Mouse (Mus musculus): Measurements from ENCODE around the gene Mta1. TPM values are rescaled to one million over a fixed set of nuclear protein-coding genes. Genes with fewer than 3 reads are reported as not detected.

Gene Mta1
- polyA plus RNA-seq, 1 experiment from 2014 or later = 18.7 TPM

- 26% methylated on average over 6 of the region's 6 CpGs for WGBS
- H3K4me2 ChIP-seq (replicated peaks) = peak overlapping the region; percentile 96
- H3K27me3 ChIP-seq = no peaks in the 10 kb centered on the region
- peaks cover 26% of the 10 kb centered on the region for H3K36me3 ChIP-seq
- H3K27ac ChIP-seq = peak overlapping the region; percentile 33; the same call in 1 of the 2 replicates
- peak overlapping the region; percentile 99 for H3K4me3 ChIP-seq
- peaks cover 50% of the 10 kb centered on the region for H3K4me1 ChIP-seq
- no peak for ATAC-seq (ENCODE audit: low FRiP score, low read depth)
- peak overlapping the region; percentile 100 for H3K9ac ChIP-seq
- no peaks in the 10 kb centered on the region for H3K9me3 ChIP-seq
Observed at GRCm38 (mm10) chr12:113099470-113100237, 1.6 kb downstream of the Mta1 start.

DNA sequence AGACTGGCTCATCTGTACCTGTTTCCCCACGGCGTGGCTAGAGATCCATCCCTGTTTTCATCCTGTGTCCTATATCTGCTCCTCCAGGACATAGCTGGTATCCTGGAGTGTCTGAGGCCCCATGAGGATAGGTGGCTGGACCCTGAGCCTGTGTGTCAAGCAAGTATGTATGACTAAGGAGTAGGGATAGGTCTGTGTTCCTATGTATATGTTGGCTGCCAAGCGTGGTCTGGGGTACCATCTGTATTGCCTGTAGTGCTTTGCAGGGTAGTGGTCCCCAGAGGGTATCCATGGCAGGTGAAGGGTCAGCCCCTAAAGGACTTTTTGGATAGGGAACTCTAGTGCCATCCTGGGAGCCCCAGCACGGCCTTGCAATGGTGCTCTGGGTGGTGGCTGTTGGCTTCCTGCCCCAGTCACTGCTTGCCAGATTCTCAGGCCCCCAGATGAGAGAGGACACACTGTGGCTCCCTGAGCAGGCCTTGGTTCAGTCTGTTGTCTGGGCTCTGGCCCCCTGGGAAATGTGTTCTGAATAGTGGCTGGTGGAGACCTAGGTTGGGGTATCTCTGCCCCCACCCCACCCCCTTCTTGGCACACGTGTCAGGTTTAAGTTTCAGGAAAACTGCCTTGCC lies 2.5 kb downstream of the Mta1 start:
- Histone ChIP-seq H3K9me3 (no peaks in the 10 kb centered on the region), H3K27me3 (no peaks in the 10 kb centered on the region), H3K27ac (no peak overlapping the region), H3K4me2 (replicated peaks) (peak overlapping the region; percentile 96; the same call in 1 of the 2 replicates), H3K4me1 (peaks cover 50% of the 10 kb centered on the region), H3K4me3 (no peak overlapping the region; the same call in 1 of the 2 replicates), H3K9ac (peak overlapping the region; percentile 100; the same call in 1 of the 2 replicates), H3K36me3 (peaks cover 34% of the 10 kb centered on the region)
- ATAC-seq (ENCODE audit: low FRiP score, low read depth) = no peak
- 82% methylated on average over 5 of the region's 5 CpGs for WGBS

DNA sequence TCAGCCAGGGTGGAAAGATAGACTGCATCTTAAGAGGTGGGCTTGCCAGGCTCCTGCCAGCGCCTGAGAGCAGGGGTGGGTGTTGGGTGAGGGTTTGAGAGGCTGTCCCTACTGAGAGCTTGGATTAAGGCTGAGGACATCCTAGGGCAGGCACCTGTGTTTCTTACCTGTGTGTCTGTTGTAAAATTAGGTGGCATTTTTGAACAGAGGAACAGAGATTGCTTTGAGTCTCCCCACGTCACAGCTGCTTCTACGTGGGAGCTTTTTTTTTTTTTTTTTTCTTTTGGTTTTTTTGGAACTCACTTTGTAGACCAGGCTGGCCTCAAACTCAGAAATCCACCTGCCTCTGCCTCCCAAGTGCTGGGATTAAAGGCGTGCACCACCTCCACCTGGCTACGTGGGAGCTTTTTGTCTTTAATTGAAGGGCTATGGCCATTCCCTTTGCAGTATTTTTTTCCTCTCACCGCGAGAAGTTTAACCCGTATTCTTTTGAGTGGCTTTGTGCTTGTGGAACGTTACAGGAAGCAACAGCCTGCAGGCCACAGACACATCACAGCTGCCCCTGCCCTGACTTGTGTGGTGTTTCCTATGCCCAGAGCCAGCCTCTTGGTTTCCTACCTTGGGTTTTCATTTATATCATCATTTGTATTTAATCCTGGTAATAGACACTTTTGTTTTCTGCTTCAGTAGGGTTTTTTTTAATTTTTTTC lies 3.3 kb downstream of the Mta1 start:
- Histone ChIP-seq H3K27ac (no peak overlapping the region), H3K4me2 (replicated peaks) (no peak overlapping the region), H3K9ac (no peak overlapping the region), H3K4me1 (peaks cover 54% of the 10 kb centered on the region), H3K4me3 (no peak overlapping the region), H3K27me3 (no peaks in the 10 kb centered on the region), H3K9me3 (peaks cover 3% of the 10 kb centered on the region; the same call in 1 of the 2 replicates), H3K36me3 (peaks cover 39% of the 10 kb centered on the region)
- WGBS = 83% methylated on average over 9 of the region's 9 CpGs
- no peak for ATAC-seq (ENCODE audit: low FRiP score, low read depth)

DNA sequence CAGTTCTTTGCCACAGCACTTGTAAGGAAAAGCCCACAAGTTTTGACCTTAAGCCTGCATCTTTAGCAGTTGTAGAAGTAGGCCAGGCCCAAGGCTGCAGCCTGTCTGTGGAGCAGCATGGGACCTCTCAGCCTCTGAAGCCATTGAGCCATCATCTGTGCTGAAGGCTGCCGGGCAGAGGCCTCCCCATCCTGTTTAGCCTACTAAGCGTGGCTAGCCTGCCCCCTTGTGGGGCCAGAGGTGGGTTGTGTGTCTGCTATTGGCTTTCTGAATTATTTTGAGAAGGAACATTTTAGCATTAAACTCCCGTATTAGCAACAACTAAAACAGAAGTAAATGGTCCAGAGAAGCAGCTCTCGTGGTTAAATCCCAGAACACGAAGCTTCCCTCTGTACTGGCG lies 4.4 kb downstream of the Mta1 start:
- Histone ChIP-seq H3K4me1 (peaks cover 57% of the 10 kb centered on the region), H3K36me3 (peaks cover 41% of the 10 kb centered on the region), H3K4me3 (no peak overlapping the region), H3K9me3 (peaks cover 3% of the 10 kb centered on the region; the same call in 1 of the 2 replicates), H3K27me3 (no peaks in the 10 kb centered on the region), H3K9ac (no peak overlapping the region), H3K4me2 (replicated peaks) (no peak overlapping the region), H3K27ac (no peak overlapping the region)
- 61% methylated on average over 6 of the region's 6 CpGs for WGBS
- no peak for ATAC-seq (ENCODE audit: low FRiP score, low read depth)

- H3K27ac ChIP-seq = no peak overlapping the region
- no peak overlapping the region for H3K4me2 ChIP-seq (replicated peaks)
- no peak for ATAC-seq (ENCODE audit: low FRiP score, low read depth)
- H3K4me3 ChIP-seq = no peak overlapping the region
- WGBS = 79% methylated on average over 8 of the region's 8 CpGs
- no peak overlapping the region for H3K9ac ChIP-seq
- no peaks in the 10 kb centered on the region for H3K27me3 ChIP-seq
- peaks cover 62% of the 10 kb centered on the region for H3K4me1 ChIP-seq
- H3K9me3 ChIP-seq = peaks cover 3% of the 10 kb centered on the region; the same call in 1 of the 2 replicates
- peaks cover 47% of the 10 kb centered on the region for H3K36me3 ChIP-seq
Observed at GRCm38 (mm10) chr12:113103846-113104451, 5.9 kb downstream of the Mta1 start.

GRCm38 (mm10) chr12:113106386-113106785 lies 8.3 kb downstream of the Mta1 start:
- Histone ChIP-seq H3K27me3 (no peaks in the 10 kb centered on the region), H3K4me2 (replicated peaks) (no peak overlapping the region), H3K27ac (no peak overlapping the region), H3K9ac (no peak overlapping the region), H3K9me3 (peaks cover 3% of the 10 kb centered on the region; the same call in 1 of the 2 replicates), H3K4me3 (no peak overlapping the region), H3K36me3 (peaks cover 37% of the 10 kb centered on the region), H3K4me1 (peaks cover 55% of the 10 kb centered on the region)
- no peak for ATAC-seq (ENCODE audit: low FRiP score, low read depth)
- 78% methylated on average over 6 of the region's 6 CpGs for WGBS

DNA sequence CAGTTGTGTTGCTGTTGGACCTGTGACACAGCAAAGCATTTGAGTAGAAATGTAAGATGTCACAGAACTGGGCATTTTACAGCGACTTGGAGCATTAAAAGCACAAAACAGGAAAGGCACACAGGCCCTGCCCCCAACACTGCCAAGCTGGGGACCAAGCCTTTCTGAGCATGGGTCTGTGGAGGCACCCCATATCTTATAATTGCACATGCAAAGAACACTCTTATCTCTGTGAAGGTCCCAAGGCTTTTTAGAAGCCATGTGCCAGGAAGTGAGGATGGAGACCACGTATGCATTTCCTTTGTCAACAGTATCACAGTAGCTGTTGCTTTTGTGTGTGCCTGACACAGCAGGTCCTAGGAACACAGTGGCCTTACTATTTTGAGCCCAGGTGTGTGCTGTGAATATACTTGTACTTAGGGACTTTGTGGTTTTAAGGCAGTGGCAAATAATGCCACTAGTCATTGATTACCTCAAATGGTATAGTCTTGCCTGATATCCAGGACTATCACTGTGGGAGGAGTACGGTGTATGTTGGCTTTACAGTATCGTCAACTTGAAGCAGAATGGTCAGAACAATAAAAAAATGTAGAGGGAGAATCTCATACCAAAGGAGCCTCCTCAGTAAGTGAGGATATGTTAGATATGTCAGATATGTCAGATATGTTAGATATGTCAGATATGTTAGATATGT lies 9.5 kb downstream of the Mta1 start:
- Histone ChIP-seq H3K4me2 (replicated peaks) (no peak overlapping the region), H3K27ac (no peak overlapping the region), H3K9ac (no peak overlapping the region), H3K4me1 (peaks cover 50% of the 10 kb centered on the region), H3K27me3 (no peaks in the 10 kb centered on the region), H3K9me3 (peaks cover 3% of the 10 kb centered on the region; the same call in 1 of the 2 replicates), H3K36me3 (peaks cover 45% of the 10 kb centered on the region), H3K4me3 (no peak overlapping the region)
- ATAC-seq (ENCODE audit: low FRiP score, low read depth) = no peak
- WGBS = 79% methylated on average over 4 of the region's 4 CpGs

- ATAC-seq (ENCODE audit: low FRiP score, low read depth) = peak; percentile 13; the same call in 1 of the 2 replicates
- H3K4me1 ChIP-seq = peaks cover 46% of the 10 kb centered on the region
- 86% methylated on average over 17 of the region's 17 CpGs for WGBS
- H3K27ac ChIP-seq = no peak overlapping the region
- H3K27me3 ChIP-seq = no peaks in the 10 kb centered on the region
- no peak overlapping the region for H3K4me2 ChIP-seq (replicated peaks)
- 0 out of 2 replicates have a peak overlapping the region, but pooled peaks have one; percentile 31 for H3K9ac ChIP-seq
- H3K36me3 ChIP-seq = peaks cover 52% of the 10 kb centered on the region
- no peak overlapping the region for H3K4me3 ChIP-seq
- H3K9me3 ChIP-seq = peaks cover 3% of the 10 kb centered on the region; the same call in 1 of the 2 replicates
Observed at GRCm38 (mm10) chr12:113108528-113109283, 10.6 kb downstream of the Mta1 start.

DNA sequence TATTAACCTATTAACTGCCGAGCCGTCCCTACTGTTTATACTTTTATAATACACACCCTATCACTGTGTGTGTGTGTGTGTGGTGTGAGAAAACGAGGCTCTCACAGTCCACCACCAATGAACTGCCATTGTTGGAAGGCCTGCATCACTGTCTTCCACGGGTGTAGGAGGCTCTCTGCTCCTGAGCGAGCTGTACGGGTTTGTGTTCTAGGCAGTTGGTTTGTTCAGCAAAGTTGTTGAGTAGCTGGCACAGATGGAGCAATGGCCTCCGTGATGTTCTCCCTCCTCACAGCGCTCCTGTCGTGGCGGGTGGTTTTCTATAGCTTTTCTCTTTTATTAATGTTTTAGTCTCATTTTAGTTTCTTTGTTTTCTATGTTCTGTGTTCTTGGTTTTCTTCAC lies 11.7 kb downstream of the Mta1 start:
- H3K4me3 ChIP-seq = no peak overlapping the region
- no peak overlapping the region for H3K4me2 ChIP-seq (replicated peaks)
- 80% methylated on average over 10 of the region's 10 CpGs for WGBS
- H3K4me1 ChIP-seq = peaks cover 41% of the 10 kb centered on the region
- H3K27ac ChIP-seq = no peak overlapping the region
- ATAC-seq (ENCODE audit: low FRiP score, low read depth) = no peak
- peaks cover 52% of the 10 kb centered on the region for H3K36me3 ChIP-seq
- H3K9me3 ChIP-seq = peaks cover 3% of the 10 kb centered on the region; the same call in 1 of the 2 replicates
- no peak overlapping the region for H3K9ac ChIP-seq
- H3K27me3 ChIP-seq = no peaks in the 10 kb centered on the region

DNA sequence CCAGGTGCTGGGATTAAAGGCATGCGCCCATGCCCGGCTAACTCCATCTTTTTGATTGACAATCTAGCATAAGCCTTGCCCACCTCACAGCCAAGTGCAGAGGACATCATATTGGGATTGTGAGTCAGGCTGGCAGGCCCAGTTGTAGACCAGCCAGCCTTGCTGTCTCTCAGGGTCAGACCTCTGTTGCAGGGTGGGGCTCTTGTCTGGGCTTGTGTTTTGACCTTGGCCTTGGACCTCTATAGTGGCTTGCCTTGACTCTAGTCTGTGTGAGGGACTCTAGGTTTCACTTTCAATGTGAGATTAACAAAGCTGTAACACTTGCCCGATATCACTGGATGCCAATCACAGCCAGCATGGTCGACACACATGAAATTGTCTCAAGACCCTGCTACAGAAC lies 16.1 kb downstream of the Mta1 start:
- Histone ChIP-seq H3K4me1 (peaks cover 15% of the 10 kb centered on the region), H3K4me2 (replicated peaks) (no peak overlapping the region), H3K27ac (no peak overlapping the region), H3K9ac (no peak overlapping the region), H3K27me3 (no peaks in the 10 kb centered on the region), H3K4me3 (no peak overlapping the region), H3K36me3 (peaks cover 71% of the 10 kb centered on the region), H3K9me3 (no peaks in the 10 kb centered on the region)
- 88% methylated on average over 4 of the region's 4 CpGs for WGBS
- no peak for ATAC-seq (ENCODE audit: low FRiP score, low read depth)

Measured in limb, embryonic 13.5 days (tissue).